Mouse (Mus musculus): ENCODE measurements around the gene Scgb1a1.

DNA sequence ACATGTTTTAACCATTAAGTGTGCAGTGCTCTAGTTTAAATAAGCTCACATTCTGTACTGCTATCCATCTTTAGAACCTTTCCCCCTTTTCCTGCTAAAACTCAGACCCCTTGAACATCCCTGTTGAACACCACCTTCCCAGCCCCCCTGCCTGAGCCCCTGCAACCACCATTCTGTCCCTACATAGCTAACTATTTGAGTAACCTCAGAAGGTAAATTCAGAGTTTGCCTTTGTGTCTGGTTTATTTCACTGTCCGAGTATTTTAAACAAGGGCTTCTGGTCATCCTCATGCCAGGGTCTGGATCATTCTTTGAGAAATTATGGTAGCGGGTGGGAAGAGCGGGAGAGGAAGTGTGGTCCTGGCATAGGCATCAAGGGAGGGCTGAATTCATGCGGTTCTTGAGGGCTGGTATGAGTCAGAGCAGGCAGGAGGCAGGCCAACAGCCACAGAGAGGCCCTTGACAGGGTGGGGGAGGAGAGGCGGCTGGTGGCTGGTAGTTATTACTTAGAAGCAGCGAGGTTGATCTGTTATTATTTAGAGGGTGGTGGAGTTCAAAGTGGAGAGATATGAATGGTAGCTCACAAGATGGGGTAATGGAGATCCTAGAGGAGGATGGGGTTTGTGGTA lies 34.8 kb downstream of the Scgb1a1 start:
- TF ChIP-seq GATA1 (IDR thresholded peaks at IDR 0.05; ENCODE audit: borderline replicate concordance, low read length) (no peak), FLI1 (IDR thresholded peaks at IDR 0.05; ENCODE audit: low read length) (no peak)
